Mouse (Mus musculus): ENCODE measurements around the gene Bcar1. TPM values are rescaled to one million over a fixed set of nuclear protein-coding genes. Genes with fewer than 3 reads are reported as not detected.
A peak's percentile ranks its signal among the peaks of the same experiment; 100 is the strongest.

Gene Bcar1
- polyA plus RNA-seq, 1 experiment = 8.7 TPM

- H3K4me3 ChIP-seq (ENCODE audit: insufficient read depth, low read depth, low read length) = no peak overlapping the region
- H3K27ac ChIP-seq (replicated peaks; ENCODE audit: low read depth, low read length) = no peak overlapping the region
- 0 out of 2 replicates have a peak, but pooled peaks cover 7% of the 10 kb centered on the region for H3K4me1 ChIP-seq (ENCODE audit: control insufficient read depth, insufficient read depth, insufficient read length, low read length)
Measured at GRCm38 (mm10) chr8:111775766-111776165, 32.2 kb upstream of the Bcar1 start.

GRCm38 (mm10) chr8:111773476-111773875 lies 29.9 kb upstream of the Bcar1 start:
- 0 out of 2 replicates have a peak, but pooled peaks cover 6% of the 10 kb centered on the region for H3K4me1 ChIP-seq (ENCODE audit: control insufficient read depth, insufficient read depth, insufficient read length, low read length)
- H3K4me3 ChIP-seq (ENCODE audit: insufficient read depth, low read depth, low read length) = no peak overlapping the region
- H3K27ac ChIP-seq (replicated peaks; ENCODE audit: low read depth, low read length) = no peak overlapping the region

DNA sequence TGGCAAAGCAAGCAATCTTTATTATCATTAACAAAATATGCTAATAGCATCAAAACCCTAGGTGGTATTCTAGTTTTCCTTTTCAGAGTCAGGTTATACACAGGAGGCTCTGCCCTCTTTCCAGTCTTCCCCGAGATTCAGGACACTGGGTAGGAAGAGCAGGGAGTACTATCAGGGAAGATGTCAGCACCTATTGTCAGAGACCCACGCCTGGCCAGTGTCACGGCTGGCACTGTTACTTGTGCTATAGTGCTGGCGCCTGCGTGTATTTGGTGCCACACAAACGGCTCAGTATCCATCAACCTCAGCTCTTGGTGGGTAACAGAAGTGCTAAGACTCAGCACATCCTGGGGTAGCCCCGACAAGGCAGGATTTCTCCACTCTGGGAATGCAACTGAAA lies 29.4 kb upstream of the Bcar1 start:
- no peak overlapping the region for H3K27ac ChIP-seq (replicated peaks; ENCODE audit: low read depth, low read length)
- H3K4me3 ChIP-seq (ENCODE audit: insufficient read depth, low read depth, low read length) = no peak overlapping the region
- H3K4me1 ChIP-seq (ENCODE audit: control insufficient read depth, insufficient read depth, insufficient read length, low read length) = 0 out of 2 replicates have a peak, but pooled peaks cover 6% of the 10 kb centered on the region

DNA sequence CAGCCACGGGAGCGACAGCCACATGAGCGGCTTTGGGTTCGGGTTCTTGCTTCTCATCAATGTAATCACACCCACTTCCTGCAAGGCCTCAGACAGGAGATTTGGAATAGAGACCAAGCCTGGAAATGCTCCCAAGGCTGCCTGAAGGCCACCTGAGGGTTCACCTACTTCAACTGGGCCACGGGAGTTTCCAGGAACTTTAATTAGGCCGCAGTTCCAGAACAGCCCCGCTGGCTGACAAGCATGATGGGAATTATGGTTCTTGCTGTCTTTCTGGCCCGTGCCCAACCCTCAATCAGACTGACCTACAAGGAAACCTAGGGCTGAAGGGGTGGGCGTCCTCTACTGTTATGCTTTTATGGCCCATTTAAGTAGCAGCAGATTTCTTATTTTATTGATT lies 28.5 kb upstream of the Bcar1 start:
- H3K4me1 ChIP-seq (ENCODE audit: control insufficient read depth, insufficient read depth, insufficient read length, low read length) = 0 out of 2 replicates have a peak, but pooled peaks cover 6% of the 10 kb centered on the region
- no peak overlapping the region for H3K27ac ChIP-seq (replicated peaks; ENCODE audit: low read depth, low read length)
- no peak overlapping the region for H3K4me3 ChIP-seq (ENCODE audit: insufficient read depth, low read depth, low read length)

DNA sequence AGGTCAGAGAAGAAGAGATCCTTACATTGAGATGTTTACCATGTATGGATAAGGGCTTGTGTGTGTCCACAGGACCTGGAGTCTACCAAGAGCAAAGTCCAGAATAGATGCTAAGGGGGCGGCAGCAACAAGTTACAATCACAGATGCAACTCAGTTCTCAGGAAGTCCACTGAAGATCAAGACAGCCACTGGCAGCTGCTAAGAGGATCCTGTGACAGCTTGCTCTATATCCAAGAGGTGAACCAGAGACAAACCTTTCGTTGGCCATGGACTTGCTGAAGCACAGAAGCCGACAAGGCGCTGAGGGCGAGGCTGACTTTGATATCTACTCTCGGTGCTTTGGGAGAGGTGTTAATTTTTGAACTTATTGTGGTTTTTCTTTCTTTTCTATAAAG lies 28.0 kb upstream of the Bcar1 start:
- H3K4me3 ChIP-seq (ENCODE audit: insufficient read depth, low read depth, low read length) = no peak overlapping the region
- H3K27ac ChIP-seq (replicated peaks; ENCODE audit: low read depth, low read length) = no peak overlapping the region
- 0 out of 2 replicates have a peak, but pooled peaks cover 6% of the 10 kb centered on the region for H3K4me1 ChIP-seq (ENCODE audit: control insufficient read depth, insufficient read depth, insufficient read length, low read length)

- peak overlapping the region; percentile 2; the same call in 1 of the 2 replicates for H3K27ac ChIP-seq (replicated peaks; ENCODE audit: low read depth, low read length)
- 0 out of 2 replicates have a peak, but pooled peaks cover 6% of the 10 kb centered on the region for H3K4me1 ChIP-seq (ENCODE audit: control insufficient read depth, insufficient read depth, insufficient read length, low read length)
- H3K4me3 ChIP-seq (ENCODE audit: insufficient read depth, low read depth, low read length) = no peak overlapping the region
Measured at GRCm38 (mm10) chr8:111770958-111771624, 27.5 kb upstream of the Bcar1 start.

DNA sequence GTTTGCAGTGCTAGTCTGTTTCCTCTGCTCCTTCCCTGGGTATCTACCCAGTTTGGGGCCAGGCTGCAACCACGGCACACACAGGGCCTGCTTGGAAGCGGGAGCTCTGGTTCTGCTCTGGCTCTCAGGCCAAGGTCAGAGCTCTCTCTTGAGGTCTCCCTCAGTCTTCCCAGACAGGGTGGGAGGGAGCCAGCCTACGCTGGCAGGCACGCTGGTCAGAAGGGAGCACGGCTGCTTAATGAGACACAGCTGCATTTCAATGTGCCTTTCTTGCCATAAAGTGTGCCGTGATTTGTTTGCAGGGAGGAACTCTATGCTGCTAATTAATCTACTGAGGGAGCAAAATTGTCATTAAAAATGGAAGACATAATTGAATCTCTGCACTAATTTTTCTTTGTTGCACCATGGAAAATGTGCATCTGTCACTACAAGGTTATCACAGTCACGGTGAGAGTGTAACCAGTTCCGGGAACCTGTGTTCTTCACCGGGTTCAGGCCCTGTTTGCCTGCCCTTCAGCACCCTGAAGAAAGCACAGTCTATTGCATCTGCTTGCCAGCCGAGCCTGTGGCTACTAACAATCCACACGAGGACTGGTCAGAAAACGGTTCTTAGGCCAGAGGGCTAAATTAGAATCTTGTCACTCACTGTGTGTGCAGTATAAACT lies 26.3 kb upstream of the Bcar1 start:
- Histone ChIP-seq H3K4me3 (ENCODE audit: insufficient read depth, low read depth, low read length) (no peak overlapping the region), H3K4me1 (ENCODE audit: control insufficient read depth, insufficient read depth, insufficient read length, low read length) (0 out of 2 replicates have a peak, but pooled peaks cover 6% of the 10 kb centered on the region), H3K27ac (replicated peaks; ENCODE audit: low read depth, low read length) (no peak overlapping the region)

DNA sequence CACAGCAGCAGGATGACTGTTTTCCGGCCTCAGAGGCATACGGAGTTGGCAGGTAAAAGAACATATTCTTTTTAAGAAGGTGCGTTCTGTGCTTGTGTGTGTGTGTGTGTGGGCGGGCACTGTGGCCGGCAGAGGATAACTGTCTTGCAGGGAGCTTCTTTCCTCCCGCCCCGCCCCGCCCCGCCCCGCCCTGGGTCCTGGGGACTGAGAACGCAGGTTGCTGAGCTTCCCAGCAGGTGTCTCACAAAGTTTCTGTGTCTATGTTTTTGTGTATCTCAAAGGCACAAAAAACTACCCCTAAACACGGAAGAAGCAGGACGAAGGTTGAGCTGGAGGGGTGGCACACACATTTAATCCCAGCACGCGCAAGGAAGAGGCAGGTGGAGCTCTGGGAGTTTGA lies 25.7 kb upstream of the Bcar1 start:
- 0 out of 2 replicates have a peak, but pooled peaks cover 6% of the 10 kb centered on the region for H3K4me1 ChIP-seq (ENCODE audit: control insufficient read depth, insufficient read depth, insufficient read length, low read length)
- H3K4me3 ChIP-seq (ENCODE audit: insufficient read depth, low read depth, low read length) = no peak overlapping the region
- no peak overlapping the region for H3K27ac ChIP-seq (replicated peaks; ENCODE audit: low read depth, low read length)

GRCm38 (mm10) chr8:111768651-111769050 lies 25.0 kb upstream of the Bcar1 start:
- 0 out of 2 replicates have a peak, but pooled peaks cover 6% of the 10 kb centered on the region for H3K4me1 ChIP-seq (ENCODE audit: control insufficient read depth, insufficient read depth, insufficient read length, low read length)
- no peak overlapping the region for H3K4me3 ChIP-seq (ENCODE audit: insufficient read depth, low read depth, low read length)
- H3K27ac ChIP-seq (replicated peaks; ENCODE audit: low read depth, low read length) = no peak overlapping the region

GRCm38 (mm10) chr8:111765616-111766015 lies 22.0 kb upstream of the Bcar1 start:
- H3K27ac ChIP-seq (replicated peaks; ENCODE audit: low read depth, low read length) = no peak overlapping the region
- 0 out of 2 replicates have a peak, but pooled peaks cover 3% of the 10 kb centered on the region for H3K4me1 ChIP-seq (ENCODE audit: control insufficient read depth, insufficient read depth, insufficient read length, low read length)
- no peak overlapping the region for H3K4me3 ChIP-seq (ENCODE audit: insufficient read depth, low read depth, low read length)

DNA sequence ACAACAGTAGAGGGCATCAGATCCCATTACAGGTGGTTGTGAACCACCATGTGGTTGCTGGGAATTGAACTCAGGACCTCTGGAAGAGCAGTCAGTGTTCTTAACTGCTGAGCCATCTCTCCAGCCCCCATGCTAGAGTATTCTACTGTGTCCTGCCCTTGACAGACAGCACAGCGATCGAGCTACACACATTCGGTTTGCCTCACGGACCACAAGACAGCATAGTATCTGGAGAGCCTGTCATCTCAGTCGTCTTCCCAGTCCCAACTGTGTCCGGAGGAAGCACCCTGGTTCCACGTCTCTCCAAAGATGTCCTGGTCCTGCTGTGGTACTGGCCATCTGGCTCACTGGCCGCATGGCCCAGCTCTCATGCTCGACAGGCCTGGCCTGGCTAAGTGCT lies 21.5 kb upstream of the Bcar1 start:
- H3K27ac ChIP-seq (replicated peaks; ENCODE audit: low read depth, low read length) = no peak overlapping the region
- H3K4me3 ChIP-seq (ENCODE audit: insufficient read depth, low read depth, low read length) = no peak overlapping the region
- H3K4me1 ChIP-seq (ENCODE audit: control insufficient read depth, insufficient read depth, insufficient read length, low read length) = 0 out of 2 replicates have a peak, but pooled peaks cover 3% of the 10 kb centered on the region

DNA sequence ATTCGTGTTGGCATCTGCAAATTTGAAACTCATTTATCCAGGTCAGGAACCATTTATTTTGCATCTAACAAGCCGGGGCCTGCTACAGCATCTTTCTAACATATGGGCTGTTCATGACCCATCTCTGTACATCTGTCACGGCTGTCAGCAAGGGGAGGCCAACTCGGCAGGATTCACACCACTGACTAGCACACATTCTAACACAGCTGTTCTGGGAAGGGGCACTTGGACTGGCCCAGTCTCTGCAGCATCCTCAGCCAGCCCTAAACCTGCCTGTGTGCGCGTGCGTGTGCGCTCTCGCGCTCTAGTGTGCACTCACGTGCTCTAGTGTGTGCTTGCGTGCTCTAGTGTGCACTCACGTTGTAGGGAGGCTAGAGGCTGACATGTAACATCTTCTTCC lies 17.1 kb upstream of the Bcar1 start:
- Histone ChIP-seq H3K4me1 (ENCODE audit: control insufficient read depth, insufficient read depth, insufficient read length, low read length) (no peaks in the 10 kb centered on the region), H3K4me3 (ENCODE audit: insufficient read depth, low read depth, low read length) (no peak overlapping the region)

GRCm38 (mm10) chr8:111758817-111759216 lies 15.2 kb upstream of the Bcar1 start:
- Histone ChIP-seq H3K4me3 (ENCODE audit: insufficient read depth, low read depth, low read length) (no peak overlapping the region), H3K27ac (replicated peaks; ENCODE audit: low read depth, low read length) (no peak overlapping the region), H3K4me1 (ENCODE audit: control insufficient read depth, insufficient read depth, insufficient read length, low read length) (no peaks in the 10 kb centered on the region; the same call in 1 of the 2 replicates)

More for the DNA sequence above, 17.1 kb upstream of the Bcar1 start:
- no peak overlapping the region for H3K27ac ChIP-seq (replicated peaks; ENCODE audit: low read depth, low read length)

- Histone ChIP-seq H3K4me1 (ENCODE audit: control insufficient read depth, insufficient read depth, insufficient read length, low read length) (no peaks in the 10 kb centered on the region; the same call in 1 of the 2 replicates), H3K4me3 (ENCODE audit: insufficient read depth, low read depth, low read length) (no peak overlapping the region), H3K27ac (replicated peaks; ENCODE audit: low read depth, low read length) (no peak overlapping the region)
Measured at GRCm38 (mm10) chr8:111757599-111757998, 14.0 kb upstream of the Bcar1 start.

GRCm38 (mm10) chr8:111754736-111755135 lies 11.1 kb upstream of the Bcar1 start:
- Histone ChIP-seq H3K4me1 (ENCODE audit: control insufficient read depth, insufficient read depth, insufficient read length, low read length) (no peaks in the 10 kb centered on the region; the same call in 1 of the 2 replicates), H3K27ac (replicated peaks; ENCODE audit: low read depth, low read length) (no peak overlapping the region)

More at GRCm38 (mm10) chr8:111754736-111755135, 11.1 kb upstream of the Bcar1 start:
- H3K4me3 ChIP-seq (ENCODE audit: insufficient read depth, low read depth, low read length) = no peak overlapping the region

All from brown adipose tissue, adult 24 weeks (tissue).